Mouse (Mus musculus): ENCODE data around the gene Nr4a1.

Nr4a1 gene

GRCm38 (mm10) chr15:101233641-101234275, 20.3 kb upstream of the Nr4a1 start:
- DNase-seq = no peak

GRCm38 (mm10) chr15:101234611-101235341, 19.3 kb upstream of the Nr4a1 start:
- DNase-seq = no peak

GRCm38 (mm10) chr15:101235342-101235698, 18.7 kb upstream of the Nr4a1 start:
- DNase-seq = no peak

GRCm38 (mm10) chr15:101235728-101236327, 18.2 kb upstream of the Nr4a1 start:
- no peak for DNase-seq

GRCm38 (mm10) chr15:101236878-101237277, 17.2 kb upstream of the Nr4a1 start:
- peak; percentile 54 for DNase-seq

- DNase-seq = peak; percentile 28
Observed at GRCm38 (mm10) chr15:101238885-101239511, 15.1 kb upstream of the Nr4a1 start.

GRCm38 (mm10) chr15:101239821-101240220, 14.2 kb upstream of the Nr4a1 start:
- DNase-seq = peak; percentile 8

GRCm38 (mm10) chr15:101240799-101241204, 13.3 kb upstream of the Nr4a1 start:
- DNase-seq = peak; percentile 82

GRCm38 (mm10) chr15:101241236-101241635, 12.8 kb upstream of the Nr4a1 start:
- peak; percentile 61 for DNase-seq

- peak; percentile 24 for DNase-seq
Observed at GRCm38 (mm10) chr15:101241853-101242252, 12.2 kb upstream of the Nr4a1 start.

GRCm38 (mm10) chr15:101242645-101243044, 11.4 kb upstream of the Nr4a1 start:
- DNase-seq = peak; percentile 90

GRCm38 (mm10) chr15:101244012-101244411, 10.1 kb upstream of the Nr4a1 start:
- no peak for DNase-seq

- DNase-seq = peak; percentile 98
Observed at GRCm38 (mm10) chr15:101246231-101247154, 7.6 kb upstream of the Nr4a1 start.

GRCm38 (mm10) chr15:101247155-101247498, 6.9 kb upstream of the Nr4a1 start:
- DNase-seq = no peak

- DNase-seq = no peak
Observed at GRCm38 (mm10) chr15:101248029-101248710, 5.9 kb upstream of the Nr4a1 start.

- no peak for DNase-seq
Observed at GRCm38 (mm10) chr15:101250220-101250800, 3.8 kb upstream of the Nr4a1 start.

GRCm38 (mm10) chr15:101251930-101252329, 2.1 kb upstream of the Nr4a1 start:
- DNase-seq = no peak

GRCm38 (mm10) chr15:101252614-101253013, 1.5 kb upstream of the Nr4a1 start:
- DNase-seq = no peak

- DNase-seq = no peak
Observed at GRCm38 (mm10) chr15:101253563-101253885, 545 bp upstream of the Nr4a1 start.

- no peak for DNase-seq
Observed at GRCm38 (mm10) chr15:101255842-101256462, 1.9 kb downstream of the Nr4a1 start.

- no peak for DNase-seq
Observed at GRCm38 (mm10) chr15:101256463-101257206, 2.6 kb downstream of the Nr4a1 start.
